Mouse (Mus musculus) embryo, embryonic 11 days (tissue): ENCODE measurements around the gene Ntm.

Experiments
- DNase-seq: peaks from one replicate; pipeline ENCODE4 v3.0.0-alpha.2; 2015

The Ntm gene

GRCm38 (mm10) chr9:29106771-29107170, 856.2 kb downstream of the Ntm start:
- DNase-seq = no peak

GRCm38 (mm10) chr9:29104442-29104841, 858.5 kb downstream of the Ntm start:
- no peak for DNase-seq

GRCm38 (mm10) chr9:29103993-29104392, 858.9 kb downstream of the Ntm start:
- no peak for DNase-seq

- no peak for DNase-seq
Observed at GRCm38 (mm10) chr9:29100624-29101023, 862.3 kb downstream of the Ntm start.

- no peak for DNase-seq
Observed at GRCm38 (mm10) chr9:29092443-29092842, 870.5 kb downstream of the Ntm start.

- DNase-seq = peak; percentile 54
Observed at GRCm38 (mm10) chr9:29088657-29089056, 874.3 kb downstream of the Ntm start.

GRCm38 (mm10) chr9:29087656-29088055, 875.3 kb downstream of the Ntm start:
- DNase-seq = no peak

GRCm38 (mm10) chr9:29087171-29087570, 875.8 kb downstream of the Ntm start:
- no peak for DNase-seq

GRCm38 (mm10) chr9:29075924-29076577, 886.9 kb downstream of the Ntm start:
- DNase-seq = no peak

- no peak for DNase-seq
Observed at GRCm38 (mm10) chr9:29075243-29075642, 887.7 kb downstream of the Ntm start.

GRCm38 (mm10) chr9:29074494-29074893, 888.4 kb downstream of the Ntm start:
- DNase-seq = no peak

GRCm38 (mm10) chr9:29071997-29072396, 890.9 kb downstream of the Ntm start:
- no peak for DNase-seq

- no peak for DNase-seq
Observed at GRCm38 (mm10) chr9:29067572-29067971, 895.4 kb downstream of the Ntm start.

- DNase-seq = no peak
Observed at GRCm38 (mm10) chr9:29060293-29060692, 902.6 kb downstream of the Ntm start.

GRCm38 (mm10) chr9:29058811-29059210, 904.1 kb downstream of the Ntm start:
- DNase-seq = no peak

GRCm38 (mm10) chr9:29055637-29056036, 907.3 kb downstream of the Ntm start:
- no peak for DNase-seq

GRCm38 (mm10) chr9:29036466-29036865, 926.5 kb downstream of the Ntm start:
- DNase-seq = peak; percentile 28

GRCm38 (mm10) chr9:29036058-29036457, 926.9 kb downstream of the Ntm start:
- peak; percentile 18 for DNase-seq

GRCm38 (mm10) chr9:29026410-29026809, 936.5 kb downstream of the Ntm start:
- no peak for DNase-seq

- DNase-seq = no peak
Observed at GRCm38 (mm10) chr9:29025603-29026002, 937.3 kb downstream of the Ntm start.

GRCm38 (mm10) chr9:29025104-29025503, 937.8 kb downstream of the Ntm start:
- no peak for DNase-seq

GRCm38 (mm10) chr9:29016879-29017278, 946.1 kb downstream of the Ntm start:
- no peak for DNase-seq

GRCm38 (mm10) chr9:29013881-29014280, 949.1 kb downstream of the Ntm start:
- DNase-seq = no peak

GRCm38 (mm10) chr9:29012541-29012940, 950.4 kb downstream of the Ntm start:
- DNase-seq = no peak

GRCm38 (mm10) chr9:29011476-29011875, 951.5 kb downstream of the Ntm start:
- no peak for DNase-seq
